Mouse (Mus musculus): ENCODE results near the gene Col23a1.

DNA sequence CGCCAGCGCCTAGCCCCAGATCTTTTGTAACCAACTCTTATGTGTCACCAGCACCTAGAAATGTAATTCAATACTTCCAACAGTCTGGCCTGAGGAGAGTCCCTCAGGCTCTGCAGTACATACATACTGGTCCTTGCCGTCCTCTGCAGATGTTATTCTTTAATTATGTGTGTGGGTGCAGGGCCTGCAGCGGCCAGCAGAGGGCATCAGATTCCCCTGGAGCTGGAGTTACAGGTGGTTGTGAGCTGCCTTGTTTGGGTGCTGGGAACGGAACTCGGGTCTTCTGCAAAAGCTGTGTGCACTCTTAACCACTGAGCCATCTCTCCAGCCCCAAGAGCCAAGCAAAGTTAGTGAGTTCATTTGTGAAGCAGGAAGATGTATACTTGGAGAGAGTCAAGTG lies 276.2 kb downstream of the Col23a1 start:
- no peak for TF ChIP-seq E2F4 (IDR thresholded peaks at IDR 0.05; ENCODE audit: insufficient read depth)
- no peak for TF ChIP-seq POLR2A (IDR thresholded peaks at IDR 0.05; ENCODE audit: insufficient read length, low read depth)
- TF ChIP-seq MYOG (IDR thresholded peaks at IDR 0.05; ENCODE audit: control insufficient read depth in 1 of 3, insufficient read depth in 1 of 3, insufficient read length in 2 of 3, low read depth in 2 of 3) = no peak
- TF ChIP-seq MAX (IDR thresholded peaks at IDR 0.05; ENCODE audit: low read depth) = no peak
- TF ChIP-seq MYOD1 (IDR thresholded peaks at IDR 0.05; ENCODE audit: control insufficient read depth in 1 of 3, insufficient read length in 2 of 3, low read depth in 2 of 3) = no peak
- TF ChIP-seq SRF (IDR thresholded peaks at IDR 0.05; ENCODE audit: control insufficient read depth, insufficient read length, low read depth) = no peak
- no peak for TF ChIP-seq TCF12 (IDR thresholded peaks at IDR 0.05; ENCODE audit: insufficient read depth, poor library complexity, severe bottlenecking)
- TF ChIP-seq CEBPB (IDR thresholded peaks at IDR 0.05; ENCODE audit: insufficient read depth, poor library complexity, severe bottlenecking) = no peak
- TF ChIP-seq TCF3 (IDR thresholded peaks at IDR 0.05; ENCODE audit: insufficient read length, low read depth) = no peak
- TF ChIP-seq POLR2AphosphoS2 (IDR thresholded peaks at IDR 0.05; ENCODE audit: insufficient read length, low read depth) = no peak
- no peak for TF ChIP-seq REST (IDR thresholded peaks at IDR 0.05; ENCODE audit: insufficient read depth, insufficient read length)

All from myocyte (in vitro differentiated cells).